Mouse (Mus musculus) intestine, embryonic 16.5 days (tissue): ENCODE data around the gene Syt15. TPM values are rescaled to one million over a fixed set of nuclear protein-coding genes. Genes with fewer than 3 reads are reported as not detected.
A peak's percentile ranks its signal among the peaks of the same experiment; 100 is the strongest.

Experiments
- ATAC-seq: fragments of 200-750 bp; cut with Nextera tagmentation; 2 replicates; pipeline ENCODE4 v1.8.0; 2017; ENCODE audit warnings: moderate TSS enrichment, moderate library complexity
- H3K27ac ChIP-seq: fragments of 300-500 bp; sonication (generic); 2 replicates; pipeline ENCODE4 v1.5.1; 2014; ENCODE audit warnings: mild to moderate bottlenecking, low read length
- H3K27me3 ChIP-seq: fragments of 300-500 bp; sonication (generic); replicated peaks from 2 replicates; pipeline ENCODE4 v1.6.1; 2014; ENCODE audit warnings: low read length, control low read depth, mixed read lengths; ENCODE audit not compliant: control insufficient read depth, insufficient read depth
- H3K36me3 ChIP-seq: fragments of 300-500 bp; sonication (generic); 2 replicates; pipeline ENCODE4 v1.6.1; 2014; ENCODE audit warnings: low read length, control low read depth; ENCODE audit not compliant: control insufficient read depth, insufficient read depth
- H3K4me1 ChIP-seq: fragments of 300-500 bp; sonication (generic); 2 replicates; pipeline ENCODE4 v1.6.1; 2014; ENCODE audit warnings: low read length, control low read depth, mixed read lengths; ENCODE audit not compliant: control insufficient read depth, insufficient read depth
- H3K4me2 ChIP-seq: fragments of 300-500 bp; sonication (generic); 2 replicates; pipeline ENCODE4 v1.6.1; 2014; ENCODE audit warnings: low read depth, low read length, control low read depth
- H3K4me3 ChIP-seq: fragments of 300-500 bp; sonication (generic); 2 replicates; pipeline ENCODE4 v1.5.1; 2014; ENCODE audit warnings: mild to moderate bottlenecking, low read length
- H3K9ac ChIP-seq: fragments of 300-500 bp; sonication (generic); 2 replicates; pipeline ENCODE4 v1.6.1; 2014; ENCODE audit warnings: low read depth, low read length
- H3K9me3 ChIP-seq: fragments of 300-500 bp; sonication (generic); 2 replicates; pipeline ENCODE4 v1.6.1; 2016; ENCODE audit warnings: low read length, control low read depth; ENCODE audit not compliant: control insufficient read depth
- WGBS: fragments of 180-500 bp; shearing (Covaris S2); extraction: QIAGEN DNeasy Blood & Tissue Kit; methylation state at CpG from one replicate; pipeline ENCODE4 v1.1.7; 2014; 5-methylcytosine and 5-hydroxymethylcytosine counted together
- polyA plus RNA-seq: library from polyadenylated mRNA; unstranded; fragments of >200 nt; fragmentation: Nextera tagmentation; extraction: Ambion mirVana; gene quantifications from 2 replicates; pipeline ENCODE4 v1.2.1, GENCODE M21; 2015

Gene Syt15
- polyA plus RNA-seq, 1 experiment from 2014 or later, result 0.86 TPM

DNA sequence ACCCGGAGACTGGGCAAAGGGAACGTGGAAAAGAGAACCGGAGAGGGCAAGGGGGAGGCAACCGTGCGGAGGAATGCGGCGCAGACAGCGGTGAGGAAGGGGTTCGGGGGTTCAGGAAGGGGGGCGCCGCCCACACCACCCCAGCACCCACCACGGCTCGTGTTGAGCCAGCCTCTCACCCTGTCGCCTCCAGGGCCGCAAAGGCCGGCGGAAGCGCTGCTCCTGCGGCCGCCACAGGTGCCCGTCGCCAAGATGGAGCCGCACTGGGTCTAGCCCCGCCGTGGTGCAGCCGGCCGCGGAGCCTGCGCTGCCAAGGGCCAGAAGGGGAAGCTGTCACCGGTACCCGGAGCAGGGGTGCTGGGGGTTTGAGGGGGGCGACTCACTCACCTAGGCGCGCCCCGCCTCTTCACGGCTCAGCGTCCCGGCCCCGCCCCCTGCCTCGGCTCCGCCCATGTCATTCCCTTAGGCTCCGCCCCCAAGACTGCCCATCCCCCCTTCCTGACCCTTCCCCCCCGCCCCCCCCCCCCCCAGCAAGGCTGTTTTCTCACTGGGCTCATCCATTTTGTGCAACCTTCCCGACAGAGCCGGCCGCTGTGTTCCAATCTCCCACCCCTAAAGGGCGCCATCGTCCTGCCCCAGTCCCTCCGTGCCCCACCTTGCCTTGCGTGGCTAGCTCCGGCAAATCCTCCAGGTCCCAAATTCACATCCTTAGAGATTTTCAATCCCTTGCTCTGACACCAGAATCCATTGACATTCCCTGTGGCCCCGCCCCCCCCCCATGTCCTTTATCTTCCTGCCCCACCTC lies 18.0 kb upstream of the Syt15 start, which contains the start of gene Gprin2:
Gprin2 (minus strand) TSS at position 423 of the 805 bp plus-strand sequence.
- Histone ChIP-seq H3K4me1 (peaks cover 2% of the 10 kb centered on the region; the same call in 1 of the 2 replicates), H3K36me3 (no peaks in the 10 kb centered on the region), H3K9me3 (no peaks in the 10 kb centered on the region), H3K27me3 (peaks cover 5% of the 10 kb centered on the region), H3K9ac (peak within 1 kb of the TSS; percentile 67), H3K27ac (no peak within 1 kb of the TSS), H3K4me2 (peak within 1 kb of the TSS; percentile 97), H3K4me3 (peak within 1 kb of the TSS; percentile 73)
- ATAC-seq, result peak; percentile 49
- 4% methylated on average over 44 of the region's 52 CpGs for WGBS

DNA sequence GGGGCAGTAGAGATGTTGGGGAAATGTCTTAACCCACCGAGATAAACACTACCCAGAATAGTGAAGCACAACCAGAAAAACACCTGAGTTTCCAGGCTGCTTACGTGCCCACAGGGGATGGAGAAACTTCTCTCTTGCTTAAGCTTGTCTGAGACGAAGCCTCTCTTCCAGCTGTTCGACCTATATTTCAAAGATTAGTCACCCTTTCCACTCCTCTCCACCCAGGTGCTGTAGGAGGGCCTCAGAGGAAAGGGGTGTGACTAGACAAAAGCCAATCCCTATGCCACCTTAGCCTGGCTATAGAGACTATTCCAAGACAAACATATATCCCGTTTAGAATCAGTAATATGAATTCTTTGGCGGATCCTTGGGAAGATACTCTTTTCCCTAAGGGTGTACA lies 11.4 kb upstream of the Syt15 start:
- no peak overlapping the region for H3K4me3 ChIP-seq
- WGBS, result 81% methylated on average over 6 of the region's 6 CpGs
- no peak overlapping the region for H3K27ac ChIP-seq
- no peak for ATAC-seq
- no peaks in the 10 kb centered on the region for H3K9me3 ChIP-seq
- H3K4me1 ChIP-seq, result no peaks in the 10 kb centered on the region
- no peaks in the 10 kb centered on the region for H3K27me3 ChIP-seq
- H3K9ac ChIP-seq, result no peak overlapping the region
- H3K4me2 ChIP-seq, result no peak overlapping the region
- no peaks in the 10 kb centered on the region for H3K36me3 ChIP-seq

DNA sequence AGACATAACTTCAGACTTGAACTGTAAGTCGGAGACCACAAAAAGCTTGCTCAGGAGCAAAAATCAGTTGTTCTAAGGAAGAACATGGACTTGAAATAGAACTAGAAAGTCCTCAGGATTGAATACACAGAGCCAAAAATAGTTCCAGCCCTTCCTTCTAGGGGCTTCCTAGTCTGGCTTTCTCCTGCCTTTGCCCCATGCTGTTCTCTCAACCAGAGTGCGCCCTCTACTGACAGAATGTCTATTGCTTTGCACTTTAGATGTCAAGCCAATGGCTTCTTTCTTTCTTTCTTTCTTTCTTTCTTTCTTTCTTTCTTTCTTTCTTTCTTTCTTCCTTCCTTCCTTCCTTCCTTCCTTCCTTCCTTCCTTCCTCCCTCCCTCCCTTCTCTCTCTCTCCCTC lies 10.7 kb upstream of the Syt15 start:
- no peak overlapping the region for H3K4me2 ChIP-seq
- WGBS, result 49% methylated on average over 2 of the region's 2 CpGs
- H3K4me3 ChIP-seq, result no peak overlapping the region
- no peak overlapping the region for H3K9ac ChIP-seq
- ATAC-seq, result no peak
- no peaks in the 10 kb centered on the region for H3K36me3 ChIP-seq
- H3K27me3 ChIP-seq, result no peaks in the 10 kb centered on the region
- H3K9me3 ChIP-seq, result no peaks in the 10 kb centered on the region
- H3K4me1 ChIP-seq, result no peaks in the 10 kb centered on the region
- H3K27ac ChIP-seq, result no peak overlapping the region

DNA sequence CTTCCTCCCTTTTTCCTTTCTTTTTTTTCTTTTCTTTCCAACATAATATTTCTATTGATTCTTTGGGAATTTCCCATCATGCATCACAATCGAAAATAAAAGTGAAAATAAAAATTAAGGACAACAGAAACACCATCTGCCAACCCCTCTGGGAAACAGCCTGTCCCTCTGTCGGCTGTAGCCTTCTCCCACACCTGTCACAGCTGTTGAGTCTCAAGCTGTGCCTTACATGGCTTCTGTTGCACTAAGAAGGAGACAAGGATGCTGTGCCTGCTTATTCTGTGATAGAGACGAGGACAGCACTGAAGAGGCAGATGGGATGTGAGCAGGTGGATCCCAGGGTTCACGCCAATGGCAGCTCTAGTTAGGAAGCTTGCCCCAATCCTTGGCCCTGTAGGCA lies 10.3 kb upstream of the Syt15 start:
- Histone ChIP-seq H3K4me1 (no peaks in the 10 kb centered on the region), H3K27ac (no peak overlapping the region), H3K4me3 (no peak overlapping the region), H3K9ac (no peak overlapping the region), H3K27me3 (no peaks in the 10 kb centered on the region), H3K4me2 (no peak overlapping the region), H3K36me3 (no peaks in the 10 kb centered on the region), H3K9me3 (no peaks in the 10 kb centered on the region)
- 59% methylated on average over 4 of the region's 4 CpGs for WGBS
- no peak for ATAC-seq

DNA sequence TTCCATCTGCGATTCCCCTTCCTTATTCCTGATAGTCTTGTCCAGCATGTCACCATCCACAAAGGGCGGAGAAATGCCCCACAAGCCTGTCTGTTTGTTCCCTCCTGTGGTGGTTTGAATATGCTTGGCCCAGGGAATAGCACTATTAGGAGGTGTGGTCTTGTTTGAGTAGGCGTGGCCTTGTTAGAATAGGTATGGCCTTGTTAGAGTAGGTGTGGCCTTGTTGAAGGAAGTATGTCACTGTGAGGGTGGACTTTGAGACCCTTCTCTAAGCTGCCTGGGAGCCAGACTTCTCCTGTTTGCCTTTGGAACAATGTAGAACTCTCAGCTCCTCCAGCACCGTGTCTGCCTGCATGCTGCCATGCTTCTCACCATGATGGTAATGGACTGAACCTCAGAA lies 9.5 kb upstream of the Syt15 start:
- WGBS, result 85% methylated on average over 4 of the region's 4 CpGs
- no peak for ATAC-seq
- Histone ChIP-seq H3K36me3 (no peaks in the 10 kb centered on the region), H3K4me3 (no peak overlapping the region), H3K4me1 (no peaks in the 10 kb centered on the region), H3K27ac (no peak overlapping the region), H3K4me2 (no peak overlapping the region), H3K9ac (no peak overlapping the region), H3K9me3 (no peaks in the 10 kb centered on the region), H3K27me3 (no peaks in the 10 kb centered on the region)

DNA sequence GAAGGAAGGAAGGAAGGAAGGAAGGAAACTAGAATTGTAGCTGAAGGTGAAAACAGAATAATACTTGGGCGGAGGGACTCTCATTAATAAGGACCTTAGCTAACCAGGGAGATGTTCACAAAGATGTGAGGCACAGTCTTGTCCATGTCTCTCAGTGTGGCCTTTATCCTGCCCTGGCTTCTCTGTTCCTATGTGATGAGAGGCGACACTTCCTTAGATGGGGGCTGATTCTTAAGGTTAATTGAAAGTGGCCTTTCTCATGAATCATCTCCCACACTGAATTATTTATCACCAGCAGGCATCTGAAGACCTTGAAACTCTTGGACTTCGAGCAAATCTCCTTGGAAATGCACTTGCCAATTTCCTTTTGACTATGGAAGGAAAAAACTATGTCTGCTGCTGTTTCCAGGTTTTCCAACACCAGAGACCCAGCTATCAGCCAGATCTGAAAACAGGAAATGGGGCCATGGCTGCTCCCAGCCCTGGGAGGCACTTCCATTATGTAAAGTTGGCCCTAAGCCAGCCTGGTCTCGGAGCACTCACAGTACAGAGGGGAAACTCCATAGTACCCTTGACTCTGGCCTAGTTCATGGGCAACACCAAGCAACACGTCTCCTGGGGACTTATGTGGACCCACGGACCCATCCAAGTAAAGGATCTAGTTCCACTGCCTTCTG lies 3.8 kb upstream of the Syt15 start:
- Histone ChIP-seq H3K36me3 (no peaks in the 10 kb centered on the region), H3K4me1 (peaks cover 6% of the 10 kb centered on the region; the same call in 1 of the 2 replicates), H3K9ac (no peak overlapping the region), H3K4me2 (no peak overlapping the region), H3K9me3 (no peaks in the 10 kb centered on the region), H3K27me3 (peaks cover 19% of the 10 kb centered on the region; the same call in 1 of the 2 replicates), H3K27ac (0 out of 2 replicates have a peak overlapping the region, but pooled peaks have one; percentile 14), H3K4me3 (no peak overlapping the region)
- peak; percentile 80; the same call in 1 of the 2 replicates for ATAC-seq
- 61% methylated on average over 6 of the region's 6 CpGs for WGBS

DNA sequence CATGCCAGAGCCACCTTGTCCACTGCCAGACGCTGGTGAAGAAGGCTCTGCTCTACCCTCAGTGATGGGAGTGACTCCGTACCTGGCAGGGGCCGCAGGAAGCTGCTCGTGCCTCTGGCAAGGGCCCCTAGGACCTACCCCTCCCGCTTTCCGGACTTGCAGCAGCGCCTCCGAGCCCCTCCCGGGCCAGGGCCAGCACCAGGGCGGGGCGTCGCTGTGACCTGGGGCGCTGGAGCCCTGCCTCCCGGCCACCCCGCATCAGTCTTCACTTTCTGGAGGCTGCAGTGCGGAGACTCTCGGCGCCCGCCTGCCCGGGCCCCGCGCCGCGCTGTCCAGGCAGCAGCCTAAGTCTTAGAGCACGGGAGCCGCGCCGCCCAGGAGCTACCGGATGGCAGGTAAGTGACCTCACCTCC lies 397 bp downstream of the Syt15 start:
- Histone ChIP-seq H3K27ac (no peak overlapping the region), H3K36me3 (no peaks in the 10 kb centered on the region), H3K4me2 (peak overlapping the region; percentile 59), H3K9ac (peak overlapping the region; percentile 49), H3K4me3 (peak overlapping the region; percentile 42), H3K9me3 (no peaks in the 10 kb centered on the region), H3K27me3 (peaks cover 23% of the 10 kb centered on the region; the same call in 1 of the 2 replicates), H3K4me1 (peaks cover 6% of the 10 kb centered on the region; the same call in 1 of the 2 replicates)
- peak; percentile 54 for ATAC-seq
- 2% methylated on average over 29 of the region's 29 CpGs for WGBS

DNA sequence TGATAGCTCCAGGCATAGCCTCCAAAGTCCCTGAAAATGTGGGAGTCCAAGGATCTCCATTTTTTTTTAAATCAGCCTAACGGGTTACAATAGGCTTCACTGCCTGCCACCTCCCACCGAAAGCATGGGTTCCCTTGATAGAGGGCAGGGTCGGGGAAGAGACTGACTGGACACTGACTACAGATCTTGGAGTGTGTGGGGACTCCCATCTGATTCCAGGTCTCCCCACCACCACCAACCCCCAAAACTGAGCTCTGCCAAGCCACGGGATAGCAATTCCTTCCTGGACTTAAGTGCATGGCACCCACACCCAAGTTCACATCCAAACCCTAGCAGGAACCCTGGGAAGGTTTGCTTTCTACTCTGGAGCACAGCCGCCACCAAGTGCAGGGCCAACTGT lies 1.0 kb downstream of the Syt15 start:
- no peak overlapping the region for H3K4me3 ChIP-seq
- no peaks in the 10 kb centered on the region for H3K9me3 ChIP-seq
- H3K27ac ChIP-seq, result no peak overlapping the region
- no peaks in the 10 kb centered on the region for H3K36me3 ChIP-seq
- peaks cover 23% of the 10 kb centered on the region; the same call in 1 of the 2 replicates for H3K27me3 ChIP-seq
- H3K4me1 ChIP-seq, result peaks cover 6% of the 10 kb centered on the region; the same call in 1 of the 2 replicates
- WGBS, result 69% methylated on average over 5 of the region's 5 CpGs
- H3K9ac ChIP-seq, result no peak overlapping the region
- no peak overlapping the region; the same call in 1 of the 2 replicates for H3K4me2 ChIP-seq
- ATAC-seq, result no peak

DNA sequence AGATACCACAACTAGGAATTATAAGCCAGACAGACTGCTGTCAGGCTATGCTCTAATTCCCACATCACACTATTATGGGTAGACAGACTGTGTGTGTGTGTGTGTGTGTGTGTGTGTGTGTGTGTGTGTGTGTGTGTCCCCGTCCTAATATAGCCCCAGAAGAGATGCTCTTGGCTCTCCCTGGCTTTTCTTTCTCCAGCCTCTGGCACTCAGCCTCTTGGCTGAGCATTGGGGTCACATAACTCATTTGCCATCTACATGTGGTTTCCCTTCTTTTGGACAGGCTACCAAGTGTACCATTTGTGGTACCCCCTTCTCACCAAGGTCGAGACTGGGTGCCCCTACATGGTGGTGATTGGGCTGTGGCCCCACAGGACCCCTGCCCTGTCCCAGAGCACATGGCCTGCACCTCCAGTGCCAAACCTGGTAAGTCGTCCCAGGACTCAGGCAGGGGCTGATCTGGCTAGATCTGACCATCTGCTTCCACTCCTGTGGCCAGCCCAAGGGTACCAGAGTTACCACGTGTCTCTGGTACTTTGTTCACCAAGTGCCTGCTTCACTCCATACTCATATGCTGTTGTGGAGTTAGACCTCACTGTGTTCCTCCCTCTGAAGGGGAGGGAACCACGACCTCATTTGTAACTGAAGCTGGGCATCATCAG lies 2.2 kb downstream of the Syt15 start:
- Histone ChIP-seq H3K27ac (no peak overlapping the region), H3K9me3 (no peaks in the 10 kb centered on the region), H3K4me2 (no peak overlapping the region), H3K9ac (no peak overlapping the region), H3K36me3 (no peaks in the 10 kb centered on the region), H3K4me3 (no peak overlapping the region), H3K27me3 (peaks cover 23% of the 10 kb centered on the region; the same call in 1 of the 2 replicates), H3K4me1 (peaks cover 3% of the 10 kb centered on the region; the same call in 1 of the 2 replicates)
- WGBS, result 72% methylated on average over 5 of the region's 5 CpGs
- no peak for ATAC-seq
